Mouse (Mus musculus): ENCODE data around the gene Tns1. TPM values are rescaled to one million over a fixed set of nuclear protein-coding genes. Genes with fewer than 3 reads are reported as not detected.
A peak's percentile ranks its signal among the peaks of the same experiment; 100 is the strongest.
"Not testable (repeated sequence)": the region's sequence is repeated elsewhere in the genome, so short reads cannot be mapped to it uniquely, and the experiment has no call there.

Tns1 gene
- 16.1 and 17.3 TPM in 2 replicates for polyA plus RNA-seq (2014; fragmentation: Nextera tagmentation; extraction: Ambion mirVana)

- peak; percentile 79 for ATAC-seq (ENCODE audit: low FRiP score)
- H3K27ac ChIP-seq (ENCODE audit: low read depth, low read length), result peak within 1 kb of the TSS; percentile 33; the same call in 1 of the 2 replicates
- peaks cover 7% of the 10 kb centered on the region for H3K27me3 ChIP-seq (ENCODE audit: control insufficient read depth, insufficient read depth, low read length)
Observed at GRCm38 (mm10) chr1:74124021-74124981, at the start of gene Tns1. Tns1 (minus strand) TSS chr1:74124449.

GRCm38 (mm10) chr1:74172722-74173121, 48.5 kb upstream of the Tns1 start:
- ATAC-seq (ENCODE audit: low FRiP score), result no peak
- 73% methylated on average over 3 of the region's 3 CpGs for WGBS
- Histone ChIP-seq H3K4me3 (ENCODE audit: low read depth, low read length) (no peak overlapping the region), H3K27ac (ENCODE audit: low read depth, low read length) (no peak overlapping the region), H3K36me3 (ENCODE audit: control insufficient read depth, insufficient read depth, low read length) (no peaks in the 10 kb centered on the region), H3K9me3 (ENCODE audit: control insufficient read depth, low read length) (no peaks in the 10 kb centered on the region), H3K27me3 (ENCODE audit: control insufficient read depth, insufficient read depth, low read length) (no peaks in the 10 kb centered on the region), H3K4me1 (replicated peaks; ENCODE audit: control insufficient read depth, insufficient read depth, low read length) (no peaks in the 10 kb centered on the region), H3K4me2 (replicated peaks; ENCODE audit: low read depth, low read length) (no peak overlapping the region), H3K9ac (ENCODE audit: low read depth, low read length) (no peak overlapping the region)
- no peak for DNase-seq (ENCODE audit: low spot score)

More at GRCm38 (mm10) chr1:74124021-74124981, at the start of gene Tns1:
- DNase-seq (ENCODE audit: low spot score), result peak; percentile 71
- peak within 1 kb of the TSS; percentile 63 for H3K9ac ChIP-seq (ENCODE audit: low read depth, low read length)
- no peaks in the 10 kb centered on the region for H3K9me3 ChIP-seq (ENCODE audit: control insufficient read depth, low read length)
- peak within 1 kb of the TSS; percentile 95 for H3K4me2 ChIP-seq (replicated peaks; ENCODE audit: low read depth, low read length)
- 1% methylated on average over 71 of the region's 84 CpGs for WGBS
- peak within 1 kb of the TSS; percentile 53 for H3K4me3 ChIP-seq (ENCODE audit: low read depth, low read length)
- H3K36me3 ChIP-seq (ENCODE audit: control insufficient read depth, insufficient read depth, low read length), result no peaks in the 10 kb centered on the region
- 0 out of 2 replicates have a peak, but pooled peaks cover 4% of the 10 kb centered on the region for H3K4me1 ChIP-seq (replicated peaks; ENCODE audit: control insufficient read depth, insufficient read depth, low read length)

GRCm38 (mm10) chr1:74169721-74170120, 45.5 kb upstream of the Tns1 start:
- H3K27ac ChIP-seq (ENCODE audit: low read depth, low read length), result no peak overlapping the region
- 83% methylated on average over 3 of the region's 3 CpGs for WGBS
- H3K4me2 ChIP-seq (replicated peaks; ENCODE audit: low read depth, low read length), result no peak overlapping the region
- H3K9ac ChIP-seq (ENCODE audit: low read depth, low read length), result no peak overlapping the region
- DNase-seq (ENCODE audit: low spot score), result no peak
- H3K9me3 ChIP-seq (ENCODE audit: control insufficient read depth, low read length), result no peaks in the 10 kb centered on the region
- no peaks in the 10 kb centered on the region for H3K27me3 ChIP-seq (ENCODE audit: control insufficient read depth, insufficient read depth, low read length)
- no peaks in the 10 kb centered on the region for H3K36me3 ChIP-seq (ENCODE audit: control insufficient read depth, insufficient read depth, low read length)
- H3K4me3 ChIP-seq (ENCODE audit: low read depth, low read length), result no peak overlapping the region
- H3K4me1 ChIP-seq (replicated peaks; ENCODE audit: control insufficient read depth, insufficient read depth, low read length), result no peaks in the 10 kb centered on the region
- no peak for ATAC-seq (ENCODE audit: low FRiP score)

- Histone ChIP-seq H3K9me3 (ENCODE audit: control insufficient read depth, low read length) (no peaks in the 10 kb centered on the region), H3K27me3 (ENCODE audit: control insufficient read depth, insufficient read depth, low read length) (no peaks in the 10 kb centered on the region), H3K36me3 (ENCODE audit: control insufficient read depth, insufficient read depth, low read length) (no peaks in the 10 kb centered on the region), H3K4me3 (ENCODE audit: low read depth, low read length) (no peak overlapping the region), H3K9ac (ENCODE audit: low read depth, low read length) (no peak overlapping the region), H3K4me1 (replicated peaks; ENCODE audit: control insufficient read depth, insufficient read depth, low read length) (no peaks in the 10 kb centered on the region), H3K27ac (ENCODE audit: low read depth, low read length) (no peak overlapping the region), H3K4me2 (replicated peaks; ENCODE audit: low read depth, low read length) (no peak overlapping the region)
- no peak for DNase-seq (ENCODE audit: low spot score)
- 84% methylated on average over 5 of the region's 5 CpGs for WGBS
- ATAC-seq (ENCODE audit: low FRiP score), result no peak
Observed at GRCm38 (mm10) chr1:74167136-74167535, 42.9 kb upstream of the Tns1 start.

GRCm38 (mm10) chr1:74160036-74160435, 35.8 kb upstream of the Tns1 start:
- DNase-seq (ENCODE audit: low spot score), result no peak
- 71% methylated on average over 2 of the region's 2 CpGs for WGBS
- no peak for ATAC-seq (ENCODE audit: low FRiP score)
- no peak overlapping the region for H3K9ac ChIP-seq (ENCODE audit: low read depth, low read length)
- no peaks in the 10 kb centered on the region for H3K27me3 ChIP-seq (ENCODE audit: control insufficient read depth, insufficient read depth, low read length)
- H3K4me3 ChIP-seq (ENCODE audit: low read depth, low read length), result no peak overlapping the region
- H3K27ac ChIP-seq (ENCODE audit: low read depth, low read length), result no peak overlapping the region
- no peaks in the 10 kb centered on the region for H3K36me3 ChIP-seq (ENCODE audit: control insufficient read depth, insufficient read depth, low read length)
- no peak overlapping the region for H3K4me2 ChIP-seq (replicated peaks; ENCODE audit: low read depth, low read length)
- no peaks in the 10 kb centered on the region for H3K4me1 ChIP-seq (replicated peaks; ENCODE audit: control insufficient read depth, insufficient read depth, low read length)
- no peaks in the 10 kb centered on the region for H3K9me3 ChIP-seq (ENCODE audit: control insufficient read depth, low read length)

- not testable (repeated sequence) for H3K27ac ChIP-seq (ENCODE audit: low read depth, low read length); H3K4me1 ChIP-seq (replicated peaks; ENCODE audit: control insufficient read depth, insufficient read depth, low read length); DNase-seq (ENCODE audit: low spot score); ATAC-seq (ENCODE audit: low FRiP score); H3K27me3 ChIP-seq (ENCODE audit: control insufficient read depth, insufficient read depth, low read length); H3K4me3 ChIP-seq (ENCODE audit: low read depth, low read length); H3K4me2 ChIP-seq (replicated peaks; ENCODE audit: low read depth, low read length); H3K9ac ChIP-seq (ENCODE audit: low read depth, low read length); H3K9me3 ChIP-seq (ENCODE audit: control insufficient read depth, low read length); H3K36me3 ChIP-seq (ENCODE audit: control insufficient read depth, insufficient read depth, low read length)
- 78% methylated on average over 4 of the region's 5 CpGs for WGBS
Observed at GRCm38 (mm10) chr1:74159613-74160012, 35.4 kb upstream of the Tns1 start.

- Histone ChIP-seq H3K4me1 (replicated peaks; ENCODE audit: control insufficient read depth, insufficient read depth, low read length) (no peaks in the 10 kb centered on the region), H3K27ac (ENCODE audit: low read depth, low read length) (no peak overlapping the region), H3K9ac (ENCODE audit: low read depth, low read length) (no peak overlapping the region), H3K27me3 (ENCODE audit: control insufficient read depth, insufficient read depth, low read length) (no peaks in the 10 kb centered on the region), H3K4me3 (ENCODE audit: low read depth, low read length) (no peak overlapping the region), H3K9me3 (ENCODE audit: control insufficient read depth, low read length) (no peaks in the 10 kb centered on the region), H3K4me2 (replicated peaks; ENCODE audit: low read depth, low read length) (no peak overlapping the region), H3K36me3 (ENCODE audit: control insufficient read depth, insufficient read depth, low read length) (no peaks in the 10 kb centered on the region)
- ATAC-seq (ENCODE audit: low FRiP score) (no peak), DNase-seq (ENCODE audit: low spot score) (no peak)
- 88% methylated on average over 14 of the region's 14 CpGs for WGBS
Observed at GRCm38 (mm10) chr1:74156381-74156910, 32.2 kb upstream of the Tns1 start.

GRCm38 (mm10) chr1:74155435-74156012, 31.3 kb upstream of the Tns1 start:
- no peaks in the 10 kb centered on the region for H3K4me1 ChIP-seq (replicated peaks; ENCODE audit: control insufficient read depth, insufficient read depth, low read length)
- no peak overlapping the region for H3K27ac ChIP-seq (ENCODE audit: low read depth, low read length)
- DNase-seq (ENCODE audit: low spot score) (no peak), ATAC-seq (ENCODE audit: low FRiP score) (no peak)
- no peak overlapping the region for H3K4me3 ChIP-seq (ENCODE audit: low read depth, low read length)
- H3K36me3 ChIP-seq (ENCODE audit: control insufficient read depth, insufficient read depth, low read length), result no peaks in the 10 kb centered on the region
- WGBS, result 92% methylated on average over 6 of the region's 6 CpGs
- no peaks in the 10 kb centered on the region for H3K9me3 ChIP-seq (ENCODE audit: control insufficient read depth, low read length)
- H3K9ac ChIP-seq (ENCODE audit: low read depth, low read length), result no peak overlapping the region
- H3K4me2 ChIP-seq (replicated peaks; ENCODE audit: low read depth, low read length), result no peak overlapping the region
- no peaks in the 10 kb centered on the region for H3K27me3 ChIP-seq (ENCODE audit: control insufficient read depth, insufficient read depth, low read length)
